Mouse (Mus musculus): ENCODE results near the gene Ldha.
"Not testable (repeated sequence)": the region's sequence is repeated elsewhere in the genome, so short reads cannot be mapped to it uniquely, and the experiment has no call there.

Ldha gene

DNA sequence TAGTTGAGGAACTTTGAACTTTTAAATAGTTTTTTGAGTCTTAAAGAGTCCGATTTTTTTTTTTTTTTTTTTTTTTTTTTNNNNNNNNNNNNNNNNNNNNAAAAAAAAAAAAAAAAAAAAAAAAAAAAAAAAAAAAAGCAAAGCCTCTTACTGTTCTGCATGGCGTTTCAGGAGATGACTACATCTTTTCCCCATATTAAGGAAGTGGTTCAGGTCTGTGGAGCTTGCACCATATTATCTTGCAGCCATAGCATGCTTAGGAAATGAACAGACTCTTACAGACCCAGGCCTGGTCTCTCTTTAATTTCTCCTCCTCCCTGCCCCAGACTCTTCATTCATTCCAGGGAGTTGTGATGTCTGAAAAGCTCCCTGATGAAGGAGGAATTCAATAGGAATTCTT, 39.7 kb downstream of the Ldha start:
- DNase-seq (ENCODE audit: low read depth, low spot score), result no peak

DNA sequence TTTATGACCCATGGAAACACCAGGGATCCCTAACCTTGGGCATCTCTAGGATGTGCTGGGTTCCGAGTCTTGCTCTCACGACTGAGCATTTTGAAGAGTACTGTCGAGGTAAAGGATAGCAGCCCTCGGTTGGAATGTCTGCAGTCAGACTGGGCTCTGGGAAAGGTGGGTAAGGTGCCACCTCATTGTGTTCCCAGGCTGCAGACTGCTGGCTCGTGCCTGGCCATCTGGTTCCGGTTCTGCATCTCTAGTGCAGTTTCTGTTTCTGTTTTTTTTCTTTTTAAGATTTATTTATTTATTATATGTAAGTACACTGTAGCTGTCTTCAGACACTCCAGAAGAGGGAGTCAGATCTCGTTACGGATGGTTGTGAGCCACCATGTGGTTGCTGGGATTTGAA, 40.7 kb downstream of the Ldha start:
- DNase-seq (ENCODE audit: low read depth, low spot score), result not testable (repeated sequence)

DNA sequence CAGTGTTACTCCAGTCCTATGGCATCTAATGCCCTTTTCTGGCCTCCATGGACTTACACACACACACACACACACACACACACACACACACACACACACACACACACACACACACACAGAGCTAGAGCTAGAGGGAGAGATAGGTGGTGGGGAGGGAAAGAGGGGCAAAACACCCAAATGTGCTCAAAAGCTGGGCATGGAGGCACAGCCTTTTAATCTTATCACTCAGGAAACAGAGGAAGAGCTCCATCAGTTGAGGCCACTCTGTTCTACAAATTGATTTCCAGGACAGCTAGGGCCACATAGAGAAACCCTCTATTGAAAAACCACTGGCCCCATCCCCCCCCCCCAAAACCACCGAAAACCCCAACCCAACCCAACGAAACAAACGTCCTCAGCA, 42.0 kb downstream of the Ldha start:
- no peak for DNase-seq (ENCODE audit: low read depth, low spot score)

- no peak for DNase-seq (ENCODE audit: low read depth, low spot score)
These were observed 54.2 kb downstream of the Ldha start for GRCm38 (mm10) chr7:46895511-46895910.

DNA sequence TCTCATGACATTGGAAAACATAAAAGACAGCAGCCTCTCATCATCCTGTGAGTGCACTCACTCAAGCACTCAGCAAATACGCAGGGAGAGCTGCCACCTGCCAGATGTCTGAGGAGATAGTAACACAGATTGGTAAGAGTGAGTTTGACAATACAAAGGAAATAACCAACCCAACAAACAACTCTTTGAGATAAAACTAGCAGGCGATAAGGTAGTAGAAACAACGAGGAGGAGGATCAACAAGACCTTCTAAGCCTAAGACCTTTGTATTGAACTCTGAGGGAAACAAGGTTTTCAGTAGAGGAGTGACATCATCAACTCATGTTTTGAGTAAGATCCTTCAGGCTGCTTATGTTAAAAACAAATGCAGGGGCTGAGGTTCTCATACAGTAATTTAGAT, 58.1 kb downstream of the Ldha start:
- no peak for DNase-seq (ENCODE audit: low read depth, low spot score)
